Mouse (Mus musculus) lung, embryonic 14.5 days (tissue): ENCODE measurements at regions not wholly inside any gene's neighbourhood (a gene's known extent, or its start where the extent isn't known, plus 50 kb on each side); places are given as distances from the start of the nearest gene placed in this dataset.

Experiments
- ATAC-seq: fragments of 200-750 bp; cut with Nextera tagmentation; 2 replicates; pipeline ENCODE4 v1.8.0; 2017; ENCODE audit warnings: mild to moderate bottlenecking, moderate TSS enrichment, moderate library complexity; ENCODE audit not compliant: insufficient read depth
- DNase-seq: peaks from one replicate; pipeline ENCODE4 v3.0.0-alpha.2; 2015
- H3K27ac ChIP-seq: fragments of 300-500 bp; sonication (generic); 2 replicates; pipeline ENCODE4 v1.5.1; 2014; ENCODE audit warnings: low read depth, mild to moderate bottlenecking, moderate library complexity
- H3K27me3 ChIP-seq: fragments of 300-500 bp; sonication (generic); 2 replicates; pipeline ENCODE4 v1.6.1; 2014; ENCODE audit warnings: low read length, control low read depth; ENCODE audit not compliant: insufficient read depth
- H3K36me3 ChIP-seq: fragments of 300-500 bp; sonication (generic); 2 replicates; pipeline ENCODE4 v1.6.1; 2014; ENCODE audit warnings: control low read depth; ENCODE audit not compliant: insufficient read depth
- H3K4me1 ChIP-seq: fragments of 300-500 bp; sonication (generic); 2 replicates; pipeline ENCODE4 v1.6.1; 2014; ENCODE audit warnings: antibody characterized with exemption, control low read depth; ENCODE audit not compliant: insufficient read depth
- H3K4me2 ChIP-seq: fragments of 300-500 bp; sonication (generic); 2 replicates; pipeline ENCODE4 v1.6.1; 2014; ENCODE audit warnings: mild to moderate bottlenecking
- H3K4me3 ChIP-seq: fragments of 300-500 bp; sonication (generic); 2 replicates; pipeline ENCODE4 v1.5.1; 2014; ENCODE audit warnings: low read depth, low read length
- H3K9ac ChIP-seq: fragments of 300-500 bp; sonication (generic); 2 replicates; pipeline ENCODE4 v1.6.1; 2014
- H3K9me3 ChIP-seq: fragments of 300-500 bp; sonication (generic); 2 replicates; pipeline ENCODE4 v1.6.1; 2016; ENCODE audit warnings: low read depth, low read length, control low read depth
- CTCF ChIP-seq: IDR thresholded peaks from 2 replicates; pipeline ENCODE4 v1.5.1; 2016; ENCODE audit warnings: antibody characterized with exemption, low read depth
- WGBS: fragments of 180-500 bp; shearing (Covaris S2); extraction: QIAGEN DNeasy Blood & Tissue Kit; methylation state at CpG from one replicate; pipeline ENCODE4 v1.1.7; 2014; 5-methylcytosine and 5-hydroxymethylcytosine counted together

DNA sequence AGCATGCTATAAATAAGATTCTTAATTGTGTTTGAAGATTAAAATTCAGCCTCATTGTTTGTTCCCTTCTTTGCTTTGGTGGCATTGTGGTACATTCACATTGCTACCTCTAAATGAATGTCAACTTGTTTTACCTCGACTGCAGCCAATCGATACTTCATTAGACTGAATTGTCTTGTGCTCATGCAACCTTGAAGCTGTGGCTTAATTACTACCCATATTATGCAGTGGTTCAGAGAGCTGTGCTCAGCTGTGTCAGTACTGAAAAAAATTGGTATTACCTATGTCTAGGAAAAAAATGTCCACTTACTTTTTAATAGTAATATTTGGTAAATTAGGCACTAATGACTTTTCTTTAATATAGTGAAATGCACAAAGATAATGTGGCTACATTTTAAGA, 1523.6 kb upstream of the Gm8797 start:
- no peak overlapping the region for H3K27ac ChIP-seq
- H3K4me2 ChIP-seq = no peak overlapping the region
- H3K36me3 ChIP-seq = no peaks in the 10 kb centered on the region
- DNase-seq (no peak), ATAC-seq (no peak)
- 87% methylated on average over 2 of the region's 2 CpGs for WGBS
- no peak overlapping the region for H3K9ac ChIP-seq
- no peaks in the 10 kb centered on the region for H3K4me1 ChIP-seq
- H3K27me3 ChIP-seq = no peaks in the 10 kb centered on the region
- TF ChIP-seq CTCF = no peak
- no peaks in the 10 kb centered on the region for H3K9me3 ChIP-seq
- H3K4me3 ChIP-seq = no peak overlapping the region

DNA sequence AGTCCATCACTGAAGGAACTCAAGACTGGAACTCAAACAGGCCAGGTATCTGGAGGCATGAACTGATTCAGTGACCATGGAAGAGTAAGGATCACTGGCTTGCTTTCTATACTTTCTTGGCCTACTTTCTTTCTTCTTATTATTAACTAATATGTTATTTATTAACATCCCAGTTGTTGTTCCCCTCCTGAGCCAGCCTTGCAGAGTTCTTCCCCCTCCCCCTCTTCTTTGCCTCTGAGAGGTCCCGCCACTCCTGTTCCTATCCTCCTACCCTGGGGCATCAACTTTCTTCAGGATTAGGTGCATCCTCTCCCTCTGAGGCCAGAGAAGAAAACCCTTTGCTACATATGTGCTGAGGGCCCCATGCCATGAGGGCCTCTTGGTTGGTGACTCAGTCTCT, 1479.2 kb upstream of the Gm8797 start:
- Histone ChIP-seq H3K27ac (no peak overlapping the region), H3K36me3 (no peaks in the 10 kb centered on the region), H3K9ac (no peak overlapping the region), H3K4me1 (no peaks in the 10 kb centered on the region), H3K9me3 (no peaks in the 10 kb centered on the region), H3K4me2 (no peak overlapping the region), H3K4me3 (no peak overlapping the region), H3K27me3 (no peaks in the 10 kb centered on the region)
- DNase-seq (no peak), ATAC-seq (no peak)
- TF ChIP-seq CTCF = no peak
- 67% methylated on average over 1 of the region's 1 CpGs for WGBS

DNA sequence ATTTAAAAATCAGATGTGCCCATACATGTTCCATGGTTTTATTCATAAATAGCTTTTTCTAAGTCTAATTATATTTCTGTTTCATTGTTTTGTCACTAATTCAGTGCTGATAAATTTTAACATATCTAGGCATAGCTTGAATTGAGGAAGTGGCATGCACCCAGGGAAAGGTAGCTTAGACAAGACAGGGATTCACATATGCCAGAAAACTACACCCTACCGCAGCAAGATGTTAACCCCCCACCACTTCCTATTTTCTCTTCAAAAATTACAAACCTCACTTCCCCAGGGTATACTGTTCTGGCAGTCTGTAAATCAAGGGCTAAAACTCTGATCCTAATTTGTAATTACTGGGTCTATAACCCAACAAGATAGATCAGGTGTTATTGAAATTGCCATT, 1476.0 kb upstream of the Gm8797 start:
- Histone ChIP-seq H3K4me3 (no peak overlapping the region), H3K36me3 (no peaks in the 10 kb centered on the region), H3K27ac (no peak overlapping the region), H3K4me2 (no peak overlapping the region), H3K4me1 (no peaks in the 10 kb centered on the region), H3K9ac (no peak overlapping the region), H3K27me3 (no peaks in the 10 kb centered on the region), H3K9me3 (no peaks in the 10 kb centered on the region)
- WGBS = 74% methylated on average over 1 of the region's 1 CpGs
- no peak for DNase-seq
- no peak for TF ChIP-seq CTCF
- no peak for ATAC-seq

DNA sequence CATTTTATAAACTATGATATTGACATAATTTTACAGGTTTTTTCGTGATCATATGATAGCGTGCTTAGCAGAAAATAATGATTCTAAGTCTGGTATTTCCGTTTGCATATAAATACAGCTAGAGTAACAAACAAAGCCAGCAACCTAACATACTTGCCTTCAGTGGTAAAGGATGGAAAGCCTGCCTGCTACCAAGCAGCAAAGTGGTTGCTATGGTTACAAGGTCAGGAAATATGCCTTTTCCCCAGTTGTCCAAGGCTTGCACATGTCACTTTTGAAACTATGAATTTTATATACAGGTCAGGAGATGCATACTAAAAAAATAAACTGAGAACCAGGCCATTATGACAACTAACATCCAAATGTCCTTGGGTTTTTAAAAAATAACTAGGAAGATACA, 1472.6 kb upstream of the Gm8797 start:
- 56% methylated on average over 3 of the region's 3 CpGs for WGBS
- DNase-seq = peak; percentile 2

DNA sequence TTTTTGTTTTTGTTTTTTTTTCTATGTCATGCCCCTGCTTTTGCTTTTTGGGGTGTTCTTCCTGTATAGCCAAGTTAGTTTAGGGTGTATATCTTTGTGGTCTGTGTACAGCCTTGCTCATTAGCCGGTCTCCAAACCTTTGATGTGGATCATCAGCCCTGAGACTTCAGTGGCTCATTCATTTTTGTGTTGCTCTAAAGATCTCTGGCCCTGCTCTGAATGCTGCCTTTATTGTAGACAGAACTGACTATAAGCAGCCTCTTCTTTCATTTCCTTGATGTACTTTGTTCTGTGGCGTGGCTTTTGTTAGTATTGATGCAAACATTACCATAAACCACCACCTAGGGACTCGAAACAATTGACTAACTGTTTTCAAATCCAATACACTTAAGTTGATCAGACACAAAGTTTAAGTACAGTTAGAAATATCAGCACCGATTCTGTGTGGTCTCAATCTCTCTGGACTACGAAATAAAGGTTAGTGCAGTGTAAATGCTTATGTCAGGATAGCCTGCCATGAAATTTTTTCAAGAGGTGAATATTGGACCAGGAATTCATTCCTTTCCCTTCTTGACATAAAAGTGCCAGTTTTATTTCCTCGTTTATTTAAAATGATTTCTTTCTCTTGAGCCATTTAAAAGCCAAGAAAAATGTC, 1470.1 kb upstream of the Gm8797 start:
- H3K27me3 ChIP-seq = no peaks in the 10 kb centered on the region
- no peaks in the 10 kb centered on the region for H3K9me3 ChIP-seq
- H3K36me3 ChIP-seq = no peaks in the 10 kb centered on the region
- 54% methylated on average over 6 of the region's 6 CpGs for WGBS
- no peak overlapping the region for H3K4me2 ChIP-seq
- H3K9ac ChIP-seq = no peak overlapping the region
- no peak for TF ChIP-seq CTCF
- DNase-seq (no peak), ATAC-seq (no peak)
- H3K4me1 ChIP-seq = no peaks in the 10 kb centered on the region
- H3K27ac ChIP-seq = no peak overlapping the region
- H3K4me3 ChIP-seq = no peak overlapping the region

More for the DNA sequence above, 1472.6 kb upstream of the Gm8797 start:
- Histone ChIP-seq H3K4me1 (no peaks in the 10 kb centered on the region), H3K36me3 (no peaks in the 10 kb centered on the region), H3K4me2 (no peak overlapping the region), H3K27me3 (no peaks in the 10 kb centered on the region), H3K9me3 (no peaks in the 10 kb centered on the region), H3K9ac (no peak overlapping the region), H3K27ac (no peak overlapping the region), H3K4me3 (no peak overlapping the region)
- ATAC-seq = no peak
- TF ChIP-seq CTCF = no peak

GRCm38 (mm10) chr3:4281092-4281491, 1469.5 kb upstream of the Gm8797 start:
- no peak overlapping the region for H3K9ac ChIP-seq
- WGBS = 29% methylated on average over 1 of the region's 1 CpGs
- H3K4me1 ChIP-seq = no peaks in the 10 kb centered on the region
- no peaks in the 10 kb centered on the region for H3K9me3 ChIP-seq
- H3K27ac ChIP-seq = no peak overlapping the region
- ATAC-seq = no peak
- TF ChIP-seq CTCF = no peak
- H3K27me3 ChIP-seq = no peaks in the 10 kb centered on the region
- no peak overlapping the region for H3K4me3 ChIP-seq
- H3K36me3 ChIP-seq = no peaks in the 10 kb centered on the region
- DNase-seq = no peak
- no peak overlapping the region for H3K4me2 ChIP-seq

DNA sequence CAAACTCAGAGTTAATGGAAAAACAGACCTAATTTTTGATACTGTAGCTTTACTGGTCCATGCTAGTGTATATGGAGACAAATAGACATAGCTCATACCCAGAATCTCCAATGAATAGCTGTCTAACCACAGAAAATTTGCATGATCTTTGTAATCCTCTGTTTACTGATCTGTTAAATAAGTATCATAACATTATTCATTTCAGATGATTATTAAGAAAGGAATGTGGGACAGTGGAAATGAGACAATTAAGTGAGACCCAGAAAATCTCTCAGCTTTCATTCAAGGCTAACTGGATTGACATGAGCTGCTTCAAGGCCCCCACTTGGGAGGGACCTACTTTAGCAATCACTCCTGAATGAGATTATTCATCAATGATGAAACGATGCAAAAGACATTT, 1463.5 kb upstream of the Gm8797 start:
- Histone ChIP-seq H3K27me3 (no peaks in the 10 kb centered on the region), H3K4me1 (no peaks in the 10 kb centered on the region), H3K27ac (no peak overlapping the region), H3K9me3 (no peaks in the 10 kb centered on the region), H3K9ac (no peak overlapping the region), H3K4me2 (no peak overlapping the region), H3K36me3 (no peaks in the 10 kb centered on the region), H3K4me3 (no peak overlapping the region)
- 85% methylated on average over 1 of the region's 1 CpGs for WGBS
- TF ChIP-seq CTCF = no peak
- DNase-seq (no peak), ATAC-seq (no peak)

- ATAC-seq (no peak), DNase-seq (no peak)
- TF ChIP-seq CTCF = no peak
- Histone ChIP-seq H3K36me3 (no peaks in the 10 kb centered on the region), H3K27me3 (no peaks in the 10 kb centered on the region), H3K4me1 (no peaks in the 10 kb centered on the region), H3K4me3 (no peak overlapping the region), H3K27ac (no peak overlapping the region), H3K9me3 (no peaks in the 10 kb centered on the region), H3K4me2 (no peak overlapping the region), H3K9ac (no peak overlapping the region)
- 78% methylated on average over 4 of the region's 4 CpGs for WGBS
These were observed 1414.2 kb upstream of the Gm8797 start for GRCm38 (mm10) chr3:4336441-4336840.
